Mouse (Mus musculus): ENCODE results near the gene Map2k7.

- TF ChIP-seq CTCF (IDR thresholded peaks at IDR 0.05; ENCODE audit: low read depth, low read length), result no peak
- no peak for TF ChIP-seq EP300 (IDR thresholded peaks at IDR 0.05; ENCODE audit: insufficient read depth, low read depth, low read length)
These were observed 21.2 kb downstream of the Map2k7 start for GRCm38 (mm10) chr8:4259805-4260170.

Data from ES-Bruce4 (cell line).